Mouse (Mus musculus): Measurements from ENCODE around the gene Csta1.

DNA sequence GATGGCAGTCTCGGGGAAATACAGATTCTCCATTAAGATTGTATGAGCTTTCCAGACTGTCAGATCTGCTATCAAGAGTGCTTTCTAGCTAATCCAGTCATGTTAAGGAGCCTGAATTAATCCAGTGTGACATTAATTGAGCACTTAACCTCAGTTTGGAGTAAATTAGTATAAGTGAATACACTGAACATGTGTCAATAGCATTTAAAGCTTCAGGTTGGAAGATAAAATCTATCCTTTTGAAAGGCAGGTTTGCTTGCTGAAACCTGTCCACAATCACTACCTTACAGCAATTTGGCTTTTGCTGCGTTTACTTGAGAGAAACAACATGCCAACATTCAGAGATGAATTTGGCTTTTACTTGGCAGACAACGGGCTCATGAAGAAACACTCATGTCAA lies 37.0 kb downstream of the Csta1 start:
- TF ChIP-seq CTCF (IDR thresholded peaks at IDR 0.05; ENCODE audit: control insufficient read depth, insufficient read depth, low read length) (no peak), POLR2A (IDR thresholded peaks at IDR 0.05; ENCODE audit: borderline replicate concordance, control insufficient read depth, low read depth, low read length) (no peak)

Measured in bone marrow, adult 2 months (tissue).